ENCODE assay signal across 12 mouse cellular contexts in the genomic region with DNA sequence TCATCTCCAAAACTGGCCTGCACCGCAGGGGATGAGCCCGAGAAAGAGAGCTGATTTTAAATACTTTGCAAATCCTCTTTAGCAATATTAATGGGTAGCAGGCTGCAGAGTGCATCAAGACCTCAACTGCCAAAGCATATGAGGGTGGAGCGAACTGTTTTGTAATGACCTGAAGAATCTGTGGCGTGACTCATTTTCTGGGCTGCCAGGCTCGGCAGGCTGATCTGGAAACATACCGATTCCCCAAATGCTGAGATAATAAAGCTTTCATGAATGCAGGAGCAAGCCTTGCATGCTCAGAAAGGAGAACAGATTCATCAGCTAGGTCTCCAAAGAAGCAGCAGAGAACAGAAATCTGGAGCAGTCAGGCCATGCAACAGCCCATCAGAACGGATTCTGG.
A peak's percentile ranks its signal among the peaks of the same experiment; 100 is the strongest.
DNase-seq lines count a peak whose midpoint lies in the region; ATAC-seq and TF ChIP-seq lines count a peak whose summit lies in the region.
"Had no signal": no experiment of that assay in that cellular context is flagged by ENCODE, and none has a peak within 500 bp of the region (broad histone marks: within the 10 kb centered on the region; RNA-seq: fewer than 3 reads in every experiment).

No protein-coding gene starts in this region.

- H3K36me3 ChIP-seq in neural tube, embryonic 15.5 days: no peaks in the 10 kb centered on the region
- H3K36me3 ChIP-seq: liver, embryonic 13.5 days had no signal

- H3K9ac ChIP-seq in neural tube, embryonic 15.5 days (replicated peaks): no peak overlapping the region
- H3K9ac ChIP-seq: liver, embryonic 13.5 days had no signal

- DNase-seq in left cerebral cortex, adult 2 months (ENCODE audit: extremely low spot score in 1 of 2, low spot score in 2 of 2): peak in 1 of 2 experiments; percentile 13
- DNase-seq in left cerebral cortex, adult 18-20 months (ENCODE audit: low spot score in 2 of 2): no peak
- DNase-seq in adrenal gland, postnatal 14 days: peak; percentile 28
- DNase-seq in gastrocnemius, postnatal 10 days: peak; percentile 14
- peak; percentile 21 for DNase-seq in lung, postnatal 36 days
- no peak for DNase-seq in liver
- DNase-seq: kidney, postnatal 25 days; liver, embryonic 13.5 days; retina, postnatal 1 day; thymus, adult 2 months had no signal

- WGBS in neural tube, embryonic 15.5 days: 86% methylated on average over 7 of the region's 7 CpGs

- no peaks in the 10 kb centered on the region for H3K4me1 ChIP-seq in neural tube, embryonic 15.5 days
- H3K4me1 ChIP-seq: liver, embryonic 13.5 days had no signal

- no peak for ATAC-seq in neural tube, embryonic 15.5 days (ENCODE audit: low FRiP score)
- ATAC-seq: midbrain, embryonic 16.5 days had no signal

- no peak overlapping the region for H3K4me2 ChIP-seq in neural tube, embryonic 15.5 days
- H3K4me2 ChIP-seq: liver, embryonic 13.5 days had no signal

- H3K27ac ChIP-seq in left cerebral cortex, adult 2 months: 0 out of 2 replicates have a peak overlapping the region, but pooled peaks have one; percentile 15
- no peak overlapping the region for H3K27ac ChIP-seq in neural tube, embryonic 15.5 days (replicated peaks)
- H3K27ac ChIP-seq: liver, embryonic 13.5 days had no signal

- no peak overlapping the region for H3K4me3 ChIP-seq in left cerebral cortex, adult 2 months
- no peak overlapping the region for H3K4me3 ChIP-seq in neural tube, embryonic 15.5 days (replicated peaks)
- H3K4me3 ChIP-seq: liver, embryonic 13.5 days had no signal

- intact Hi-C loops in left cerebral cortex, adult 2 months (cut with DNase I): no loop called here

- H3K27me3 ChIP-seq in neural tube, embryonic 15.5 days (replicated peaks): no peaks in the 10 kb centered on the region
- H3K27me3 ChIP-seq: liver, embryonic 13.5 days had no signal

- H3K9me3 ChIP-seq in neural tube, embryonic 15.5 days (replicated peaks): no peaks in the 10 kb centered on the region
- H3K9me3 ChIP-seq: liver, embryonic 13.5 days had no signal

- TF ChIP-seq CTCF in left cerebral cortex, adult 2 months (IDR thresholded peaks at IDR 0.05): no peak

Comparison
In these comparisons a context has a peak if more than half of its experiments do, and no peak if none do; other contexts are left out.
1. DNase-seq: peak in adrenal gland, postnatal 14 days (single experiment), gastrocnemius, postnatal 10 days (single experiment) and lung, postnatal 36 days (single experiment); none in left cerebral cortex, adult 18-20 months (0 of 2) and liver (single experiment).